Mouse (Mus musculus): ENCODE data around the gene Ankle2. TPM values are rescaled to one million over a fixed set of nuclear protein-coding genes. Genes with fewer than 3 reads are reported as not detected.

Gene Ankle2
- total RNA-seq, 2 experiments from 2014 or later, result 47.2 to 48.3 TPM

- no peak for DNase-seq (ENCODE audit: low spot score in 2 of 2)
Measured at GRCm38 (mm10) chr5:110281984-110282383, 51.2 kb downstream of the Ankle2 start.

GRCm38 (mm10) chr5:110284536-110284935 is 53.7 kb downstream of the Ankle2 start:
- DNase-seq (ENCODE audit: low spot score in 2 of 2), result peak; percentile 28 to 34

GRCm38 (mm10) chr5:110285156-110285555 is 54.4 kb downstream of the Ankle2 start:
- no peak for DNase-seq (ENCODE audit: low spot score in 2 of 2)

- DNase-seq (ENCODE audit: low spot score in 2 of 2), result peak; percentile 77 to 79
Measured at GRCm38 (mm10) chr5:110285770-110286445, 55.1 kb downstream of the Ankle2 start, which contains the start of the genes Pxmp2 and Pole. Gene Pxmp2 (minus strand): TSS chr5:110286186. Gene Pole (plus strand): TSS chr5:110286306.

- DNase-seq (ENCODE audit: low spot score in 2 of 2), result no peak
Measured at GRCm38 (mm10) chr5:110286446-110287083, 55.8 kb downstream of the Ankle2 start.

GRCm38 (mm10) chr5:110287084-110287475 is 56.3 kb downstream of the Ankle2 start:
- DNase-seq (ENCODE audit: low spot score in 2 of 2), result no peak

GRCm38 (mm10) chr5:110291649-110292048 is 60.8 kb downstream of the Ankle2 start:
- no peak for DNase-seq (ENCODE audit: low spot score in 2 of 2)

GRCm38 (mm10) chr5:110296637-110297036 is 65.8 kb downstream of the Ankle2 start:
- DNase-seq (ENCODE audit: low spot score in 2 of 2), result no peak

- DNase-seq (ENCODE audit: low spot score in 2 of 2), result no peak
Measured at GRCm38 (mm10) chr5:110300591-110300990, 69.8 kb downstream of the Ankle2 start.

Other genes with a start within 250 kb of the Ankle2 start
- gene Zfp932, start 234.5 kb upstream of the Ankle2 start, total RNA-seq (2021), result 10 to 100 TPM; 33.3 to 33.5 TPM
- 10 to 100 TPM; 11.4 to 15.8 TPM for gene Gm17655, start 158.5 kb upstream of the Ankle2 start, total RNA-seq (2021)
- gene Gm35315, start 136.6 kb upstream of the Ankle2 start, total RNA-seq (2021), result under 1 TPM; 0.65 to 0.87 TPM
- under 1 TPM; 0.20 to 0.25 TPM for gene Plcxd1, start 131.0 kb upstream of the Ankle2 start, total RNA-seq (2021)
- gene Gtpbp6, start 122.8 kb upstream of the Ankle2 start, total RNA-seq (2021), result 10 to 100 TPM; 58.3 to 59.9 TPM
- gene Zfp605, start 120.9 kb upstream of the Ankle2 start, total RNA-seq (2021), result 1 to 10 TPM; 7.6 to 8.2 TPM
- gene Chfr, start 95.2 kb upstream of the Ankle2 start, total RNA-seq (2021), result 10 to 100 TPM; 48.3 to 54.5 TPM
- 10 to 100 TPM; 39.9 to 43.6 TPM for gene Golga3, start 54.3 kb upstream of the Ankle2 start, total RNA-seq (2021)
- gene Pgam5, start 38.9 kb downstream of the Ankle2 start, total RNA-seq (2021), result 10 to 100 TPM; 48.1 to 49.0 TPM
- gene Pxmp2, start 55.2 kb downstream of the Ankle2 start, total RNA-seq (2021), result 10 to 100 TPM; 12.9 to 16.3 TPM
- gene Pole, start 55.3 kb downstream of the Ankle2 start, total RNA-seq (2021), result 10 to 100 TPM; 18.1 to 22.2 TPM
- under 1 TPM; 0.84 to 0.87 TPM for gene P2rx2, start 112.2 kb downstream of the Ankle2 start, total RNA-seq (2021)
- gene Lrcol1, start 113.7 kb downstream of the Ankle2 start, total RNA-seq (2021), result not detected
- gene Fbrsl1, start 217.5 kb downstream of the Ankle2 start, total RNA-seq (2021), result 10 to 100 TPM; 97.9 to 99.9 TPM